Mouse (Mus musculus): ENCODE data around the gene Rtn4rl1. TPM values are rescaled to one million over a fixed set of nuclear protein-coding genes. Genes with fewer than 3 reads are reported as not detected.

Gene Rtn4rl1
- polyA plus RNA-seq, 1 experiment from 2014 or later: 17.8 TPM

GRCm38 (mm10) chr11:75304797-75305196 is 111.2 kb downstream of the Rtn4rl1 start:
- no peaks in the 10 kb centered on the region for H3K27me3 ChIP-seq (ENCODE audit: control insufficient read depth, insufficient read depth, low read depth, low read length)
- peaks cover 7% of the 10 kb centered on the region; the same call in 1 of the 2 replicates for H3K36me3 ChIP-seq (ENCODE audit: control insufficient read depth, insufficient read depth, low read length)
- no peak for ATAC-seq
- WGBS: 80% methylated on average over 9 of the region's 9 CpGs
- H3K27ac ChIP-seq (ENCODE audit: low read length): no peak overlapping the region
- no peak overlapping the region for H3K9ac ChIP-seq (ENCODE audit: low read depth, low read length)
- H3K4me2 ChIP-seq (ENCODE audit: low read length): no peak overlapping the region
- no peaks in the 10 kb centered on the region for H3K9me3 ChIP-seq (replicated peaks; ENCODE audit: control insufficient read depth, low read length, poor library complexity, severe bottlenecking)
- peaks cover 12% of the 10 kb centered on the region for H3K4me1 ChIP-seq (ENCODE audit: control insufficient read depth, insufficient read depth, low read length)
- H3K4me3 ChIP-seq (ENCODE audit: low read depth, low read length): no peak overlapping the region

- Histone ChIP-seq H3K36me3 (ENCODE audit: control insufficient read depth, insufficient read depth, low read length) (peaks cover 6% of the 10 kb centered on the region; the same call in 1 of the 2 replicates), H3K27ac (ENCODE audit: low read length) (no peak overlapping the region), H3K4me2 (ENCODE audit: low read length) (no peak overlapping the region), H3K9ac (ENCODE audit: low read depth, low read length) (no peak overlapping the region), H3K4me1 (ENCODE audit: control insufficient read depth, insufficient read depth, low read length) (no peaks in the 10 kb centered on the region), H3K27me3 (ENCODE audit: control insufficient read depth, insufficient read depth, low read depth, low read length) (no peaks in the 10 kb centered on the region), H3K9me3 (replicated peaks; ENCODE audit: control insufficient read depth, low read length, poor library complexity, severe bottlenecking) (no peaks in the 10 kb centered on the region), H3K4me3 (ENCODE audit: low read depth, low read length) (no peak overlapping the region)
- ATAC-seq: no peak
- 71% methylated on average over 4 of the region's 4 CpGs for WGBS
These were observed 115.1 kb downstream of the Rtn4rl1 start for GRCm38 (mm10) chr11:75308650-75309049.

GRCm38 (mm10) chr11:75310813-75311212 is 117.2 kb downstream of the Rtn4rl1 start:
- no peak overlapping the region for H3K4me3 ChIP-seq (ENCODE audit: low read depth, low read length)
- H3K4me1 ChIP-seq (ENCODE audit: control insufficient read depth, insufficient read depth, low read length): no peaks in the 10 kb centered on the region
- ATAC-seq: no peak
- H3K9ac ChIP-seq (ENCODE audit: low read depth, low read length): no peak overlapping the region
- peaks cover 6% of the 10 kb centered on the region; the same call in 1 of the 2 replicates for H3K36me3 ChIP-seq (ENCODE audit: control insufficient read depth, insufficient read depth, low read length)
- H3K27me3 ChIP-seq (ENCODE audit: control insufficient read depth, insufficient read depth, low read depth, low read length): no peaks in the 10 kb centered on the region
- no peaks in the 10 kb centered on the region for H3K9me3 ChIP-seq (replicated peaks; ENCODE audit: control insufficient read depth, low read length, poor library complexity, severe bottlenecking)
- 82% methylated on average over 8 of the region's 8 CpGs for WGBS
- no peak overlapping the region for H3K4me2 ChIP-seq (ENCODE audit: low read length)
- H3K27ac ChIP-seq (ENCODE audit: low read length): no peak overlapping the region

DNA sequence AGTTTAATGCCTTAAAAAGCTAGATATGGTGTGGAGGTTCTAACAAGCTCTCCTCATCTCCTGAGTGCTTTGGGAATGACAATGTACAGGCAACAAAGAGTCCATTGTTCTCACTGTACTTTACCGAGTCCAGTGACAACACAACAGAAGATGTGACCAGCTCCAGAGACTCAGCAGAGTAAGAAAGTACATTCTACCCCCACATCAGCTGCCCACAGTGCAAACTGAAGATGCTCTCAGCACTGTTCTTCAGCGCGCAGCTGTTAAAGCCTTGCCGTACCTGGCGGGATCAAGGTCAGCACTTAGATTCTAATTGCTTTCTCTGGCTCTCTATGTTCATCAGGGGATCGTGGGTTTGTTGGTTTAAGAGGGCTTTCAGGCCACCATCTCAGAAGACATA is 118.2 kb downstream of the Rtn4rl1 start:
- ATAC-seq: no peak
- H3K9me3 ChIP-seq (replicated peaks; ENCODE audit: control insufficient read depth, low read length, poor library complexity, severe bottlenecking): no peaks in the 10 kb centered on the region
- H3K4me1 ChIP-seq (ENCODE audit: control insufficient read depth, insufficient read depth, low read length): no peaks in the 10 kb centered on the region
- H3K27me3 ChIP-seq (ENCODE audit: control insufficient read depth, insufficient read depth, low read depth, low read length): no peaks in the 10 kb centered on the region
- H3K4me3 ChIP-seq (ENCODE audit: low read depth, low read length): no peak overlapping the region
- H3K4me2 ChIP-seq (ENCODE audit: low read length): no peak overlapping the region
- H3K9ac ChIP-seq (ENCODE audit: low read depth, low read length): no peak overlapping the region
- 86% methylated on average over 6 of the region's 6 CpGs for WGBS
- no peak overlapping the region for H3K27ac ChIP-seq (ENCODE audit: low read length)
- peaks cover 2% of the 10 kb centered on the region; the same call in 1 of the 2 replicates for H3K36me3 ChIP-seq (ENCODE audit: control insufficient read depth, insufficient read depth, low read length)

GRCm38 (mm10) chr11:75313834-75314233 is 120.3 kb downstream of the Rtn4rl1 start:
- H3K4me2 ChIP-seq (ENCODE audit: low read length): no peak overlapping the region
- H3K9me3 ChIP-seq (replicated peaks; ENCODE audit: control insufficient read depth, low read length, poor library complexity, severe bottlenecking): no peaks in the 10 kb centered on the region
- 94% methylated on average over 8 of the region's 8 CpGs for WGBS
- H3K4me3 ChIP-seq (ENCODE audit: low read depth, low read length): no peak overlapping the region
- H3K27ac ChIP-seq (ENCODE audit: low read length): no peak overlapping the region
- peaks cover 2% of the 10 kb centered on the region; the same call in 1 of the 2 replicates for H3K36me3 ChIP-seq (ENCODE audit: control insufficient read depth, insufficient read depth, low read length)
- no peaks in the 10 kb centered on the region for H3K27me3 ChIP-seq (ENCODE audit: control insufficient read depth, insufficient read depth, low read depth, low read length)
- no peak overlapping the region for H3K9ac ChIP-seq (ENCODE audit: low read depth, low read length)
- ATAC-seq: no peak
- peaks cover 8% of the 10 kb centered on the region for H3K4me1 ChIP-seq (ENCODE audit: control insufficient read depth, insufficient read depth, low read length)

MicroRNAs encoded within 50 kb of the gene (microRNA counts, 519-probe panel; counts per million panel counts)
- microRNA mmu-miR-132 (2,873 counts per million, percentile 85 among the panel's probes with 10 or more counts), microRNA mmu-miR-212 (1,243 counts per million, percentile 24 among the panel's probes with 10 or more counts)

Small RNA genes lying within 50 kb of the gene (microRNA-seq; reads per million reads assigned to microRNA genes)
- gene Mir132 (1,125 reads per million, percentile 80 among the genes with 10 or more reads in this experiment), gene Mir212 (56.2 reads per million, percentile 47 among the genes with 10 or more reads in this experiment)

Other genes starting within 250 kb of the Rtn4rl1 start
- gene Hic1, start 24.3 kb upstream of the Rtn4rl1 start, polyA plus RNA-seq (2015; fragmentation: Nextera tagmentation; extraction: Ambion mirVana): 1.3 and 1.8 TPM in 2 replicates
- gene Ovca2, start 14.9 kb upstream of the Rtn4rl1 start, polyA plus RNA-seq (2015; fragmentation: Nextera tagmentation; extraction: Ambion mirVana): 13.3 and 14.5 TPM in 2 replicates
- gene Dph1, start 2.5 kb upstream of the Rtn4rl1 start, polyA plus RNA-seq (2015; fragmentation: Nextera tagmentation; extraction: Ambion mirVana): 12.5 and 14.0 TPM in 2 replicates
- 50.6 and 50.7 TPM in 2 replicates for gene Rpa1, start 154.5 kb downstream of the Rtn4rl1 start, polyA plus RNA-seq (2015; fragmentation: Nextera tagmentation; extraction: Ambion mirVana)
- 17.3 TPM in 2 replicates for gene Smyd4, start 154.7 kb downstream of the Rtn4rl1 start, polyA plus RNA-seq (2015; fragmentation: Nextera tagmentation; extraction: Ambion mirVana)
- gene Serpinf1, start 228.9 kb downstream of the Rtn4rl1 start, polyA plus RNA-seq (2015; fragmentation: Nextera tagmentation; extraction: Ambion mirVana): 28.5 and 31.8 TPM in 2 replicates
- not detected in 2 replicates for gene Serpinf2, start 245.8 kb downstream of the Rtn4rl1 start, polyA plus RNA-seq (2015; fragmentation: Nextera tagmentation; extraction: Ambion mirVana)

Data from midbrain, embryonic 16.5 days (tissue).